Mouse (Mus musculus): Measurements from ENCODE around the gene Zfp512. TPM values are rescaled to one million over a fixed set of nuclear protein-coding genes. Genes with fewer than 3 reads are reported as not detected.
"Not testable (repeated sequence)": the region's sequence is repeated elsewhere in the genome, so short reads cannot be mapped to it uniquely, and the experiment has no call there.

Zfp512 gene
- polyA plus RNA-seq, 1 experiment from 2014 or later = 103 TPM

GRCm38 (mm10) chr5:31492031-31492430 is 39.8 kb downstream of the Zfp512 start:
- peaks cover 8% of the 10 kb centered on the region for H3K36me3 ChIP-seq
- H3K4me1 ChIP-seq (replicated peaks) = peaks cover 15% of the 10 kb centered on the region
- no peak overlapping the region for H3K9ac ChIP-seq
- H3K27ac ChIP-seq (replicated peaks) = no peak overlapping the region
- WGBS = 59% methylated on average over 1 of the region's 1 CpGs
- ATAC-seq (ENCODE audit: low read depth) = no peak
- no peaks in the 10 kb centered on the region for H3K9me3 ChIP-seq
- no peak overlapping the region for H3K4me2 ChIP-seq
- no peaks in the 10 kb centered on the region for H3K27me3 ChIP-seq
- no peak overlapping the region for H3K4me3 ChIP-seq

- Histone ChIP-seq H3K36me3 (peaks cover 33% of the 10 kb centered on the region), H3K27ac (replicated peaks) (no peak within 1 kb of the TSS; the same call in 1 of the 2 replicates), H3K4me1 (replicated peaks) (peaks cover 15% of the 10 kb centered on the region), H3K9me3 (no peaks in the 10 kb centered on the region), H3K27me3 (no peaks in the 10 kb centered on the region), H3K9ac (peak within 1 kb of the TSS; percentile 78), H3K4me2 (peak within 1 kb of the TSS; percentile 90), H3K4me3 (peak within 1 kb of the TSS; percentile 70)
- ATAC-seq (ENCODE audit: low read depth) = peak; percentile 100
- WGBS = under 1% methylated on average over 49 of the region's 49 CpGs
Observed at GRCm38 (mm10) chr5:31494513-31495297, 42.5 kb downstream of the Zfp512 start, which contains the start of gene Gpn1. Gene Gpn1 (plus strand): TSS chr5:31494741.

GRCm38 (mm10) chr5:31504843-31505242 is 52.6 kb downstream of the Zfp512 start:
- Histone ChIP-seq H3K4me1 (replicated peaks) (no peaks in the 10 kb centered on the region), H3K27ac (replicated peaks) (no peak overlapping the region), H3K4me2 (no peak overlapping the region), H3K36me3 (peaks cover 94% of the 10 kb centered on the region), H3K9ac (no peak overlapping the region), H3K27me3 (no peaks in the 10 kb centered on the region), H3K4me3 (no peak overlapping the region), H3K9me3 (no peaks in the 10 kb centered on the region)
- ATAC-seq (ENCODE audit: low read depth) = no peak
- 93% methylated on average over 10 of the region's 10 CpGs for WGBS

GRCm38 (mm10) chr5:31512481-31512880 is 60.2 kb downstream of the Zfp512 start:
- Histone ChIP-seq H3K27me3 (no peaks in the 10 kb centered on the region), H3K4me3 (no peak overlapping the region), H3K27ac (replicated peaks) (no peak overlapping the region), H3K9ac (no peak overlapping the region), H3K9me3 (no peaks in the 10 kb centered on the region), H3K4me1 (replicated peaks) (no peaks in the 10 kb centered on the region), H3K4me2 (no peak overlapping the region), H3K36me3 (peaks cover 92% of the 10 kb centered on the region)
- no peak for ATAC-seq (ENCODE audit: low read depth)
- 81% methylated on average over 1 of the region's 1 CpGs for WGBS

- H3K4me1 ChIP-seq (replicated peaks) = peaks cover 8% of the 10 kb centered on the region
- no peaks in the 10 kb centered on the region for H3K27me3 ChIP-seq
- 95% methylated on average over 6 of the region's 6 CpGs for WGBS
- H3K27ac ChIP-seq (replicated peaks) = no peak overlapping the region
- H3K9ac ChIP-seq = no peak overlapping the region
- ATAC-seq (ENCODE audit: low read depth) = no peak
- no peak overlapping the region for H3K4me2 ChIP-seq
- no peaks in the 10 kb centered on the region for H3K9me3 ChIP-seq
- H3K4me3 ChIP-seq = no peak overlapping the region
- H3K36me3 ChIP-seq = peaks cover 75% of the 10 kb centered on the region
Observed at GRCm38 (mm10) chr5:31520556-31520955, 68.3 kb downstream of the Zfp512 start.

- Histone ChIP-seq H3K27ac (replicated peaks) (peak within 1 kb of the TSS; percentile 81), H3K9ac (peak within 1 kb of the TSS; percentile 91), H3K27me3 (no peaks in the 10 kb centered on the region), H3K4me3 (peak within 1 kb of the TSS; percentile 93), H3K4me1 (replicated peaks) (peaks cover 33% of the 10 kb centered on the region), H3K4me2 (peak within 1 kb of the TSS; percentile 100), H3K36me3 (peaks cover 46% of the 10 kb centered on the region), H3K9me3 (no peaks in the 10 kb centered on the region)
- 1% methylated on average over 28 of the region's 28 CpGs for WGBS
- peak; percentile 94 for ATAC-seq (ENCODE audit: low read depth)
Observed at GRCm38 (mm10) chr5:31526354-31527116, 74.3 kb downstream of the Zfp512 start, which contains the start of gene Slc4a1ap. Gene Slc4a1ap (plus strand): TSS chr5:31526995.

- no peaks in the 10 kb centered on the region for H3K27me3 ChIP-seq
- 4% methylated on average over 40 of the region's 40 CpGs for WGBS
- H3K9ac ChIP-seq = peak overlapping the region; percentile 91
- H3K4me3 ChIP-seq = peak overlapping the region; percentile 93
- no peaks in the 10 kb centered on the region for H3K9me3 ChIP-seq
- H3K4me1 ChIP-seq (replicated peaks) = peaks cover 33% of the 10 kb centered on the region
- H3K27ac ChIP-seq (replicated peaks) = peak overlapping the region; percentile 81
- peak overlapping the region; percentile 100 for H3K4me2 ChIP-seq
- peaks cover 46% of the 10 kb centered on the region for H3K36me3 ChIP-seq
- peak; percentile 56; the same call in 1 of the 2 replicates for ATAC-seq (ENCODE audit: low read depth)
Observed at GRCm38 (mm10) chr5:31527117-31527680, 75.0 kb downstream of the Zfp512 start.

- peak within 1 kb of the TSS; percentile 91 for H3K9ac ChIP-seq
- peak within 1 kb of the TSS; percentile 100 for H3K4me2 ChIP-seq
- ATAC-seq (ENCODE audit: low read depth); H3K27me3 ChIP-seq; H3K9me3 ChIP-seq: not testable (repeated sequence)
- H3K4me1 ChIP-seq (replicated peaks) = peaks cover 33% of the 10 kb centered on the region
- H3K27ac ChIP-seq (replicated peaks) = peak within 1 kb of the TSS; percentile 81
- 83% methylated on average over 11 of the region's 11 CpGs for WGBS
- H3K36me3 ChIP-seq = peaks cover 46% of the 10 kb centered on the region
- peak within 1 kb of the TSS; percentile 93 for H3K4me3 ChIP-seq
Observed at GRCm38 (mm10) chr5:31527707-31528106, 75.5 kb downstream of the Zfp512 start, which contains the start of gene Supt7l. Gene Supt7l (minus strand): TSS chr5:31527807.

- Histone ChIP-seq H3K4me3 (no peak overlapping the region), H3K9me3 (no peaks in the 10 kb centered on the region), H3K36me3 (peaks cover 48% of the 10 kb centered on the region), H3K4me2 (peak overlapping the region; percentile 100), H3K27ac (replicated peaks) (no peak overlapping the region), H3K27me3 (no peaks in the 10 kb centered on the region), H3K4me1 (replicated peaks) (peaks cover 33% of the 10 kb centered on the region), H3K9ac (no peak overlapping the region)
- WGBS = 63% methylated on average over 2 of the region's 2 CpGs
- ATAC-seq (ENCODE audit: low read depth) = no peak
Observed at GRCm38 (mm10) chr5:31528560-31528959, 76.3 kb downstream of the Zfp512 start.

Measured in neural tube, embryonic 13.5 days (tissue).